Mouse (Mus musculus): ENCODE data around the gene Cnnm2.

Cnnm2 gene

DNA sequence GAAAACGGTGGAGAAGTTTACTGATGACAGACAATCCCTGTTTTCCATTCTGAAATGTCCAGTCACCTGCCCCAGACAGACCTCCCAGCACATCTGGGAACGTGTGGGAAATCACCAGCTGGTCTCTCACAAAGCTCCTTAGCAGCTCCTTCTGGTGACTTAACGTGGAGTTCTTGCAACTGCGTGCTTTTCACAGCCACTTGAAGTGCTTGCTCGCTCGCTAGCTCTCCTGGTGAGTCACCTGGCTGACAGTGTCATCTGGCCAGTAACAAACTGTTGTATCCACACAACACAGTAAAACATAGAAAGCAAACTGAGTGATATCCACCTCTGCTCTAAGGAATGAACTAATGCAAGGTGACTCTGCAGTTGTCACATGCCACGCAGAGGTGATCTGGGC, 125.4 kb downstream of the Cnnm2 start:
- no peak for DNase-seq (ENCODE audit: low spot score)

- DNase-seq (ENCODE audit: low spot score): no peak
Observed at GRCm38 (mm10) chr19:46887811-46888527, 126.6 kb downstream of the Cnnm2 start.

DNA sequence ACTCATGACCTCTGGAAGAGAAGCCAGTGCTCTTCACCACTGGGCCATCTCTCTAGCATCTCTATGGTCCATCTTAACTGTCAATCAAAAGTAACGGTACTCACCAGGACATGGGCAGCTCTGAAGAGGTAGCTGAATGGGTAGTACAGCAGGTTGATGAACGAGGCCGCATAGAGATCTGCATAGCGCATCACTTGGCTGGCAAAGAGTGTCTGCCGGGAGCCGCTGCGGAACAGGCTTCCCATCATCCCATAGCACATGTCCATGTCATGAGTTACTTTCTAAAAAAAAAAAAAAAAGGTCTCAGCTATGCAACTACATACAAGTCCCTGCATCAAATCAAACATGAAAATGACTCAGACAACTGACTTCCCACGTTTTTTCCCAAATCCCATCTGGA, 128.3 kb downstream of the Cnnm2 start:
- no peak for DNase-seq (ENCODE audit: low spot score)

- DNase-seq (ENCODE audit: low spot score): no peak
Observed at GRCm38 (mm10) chr19:46890657-46891056, 129.3 kb downstream of the Cnnm2 start.

DNA sequence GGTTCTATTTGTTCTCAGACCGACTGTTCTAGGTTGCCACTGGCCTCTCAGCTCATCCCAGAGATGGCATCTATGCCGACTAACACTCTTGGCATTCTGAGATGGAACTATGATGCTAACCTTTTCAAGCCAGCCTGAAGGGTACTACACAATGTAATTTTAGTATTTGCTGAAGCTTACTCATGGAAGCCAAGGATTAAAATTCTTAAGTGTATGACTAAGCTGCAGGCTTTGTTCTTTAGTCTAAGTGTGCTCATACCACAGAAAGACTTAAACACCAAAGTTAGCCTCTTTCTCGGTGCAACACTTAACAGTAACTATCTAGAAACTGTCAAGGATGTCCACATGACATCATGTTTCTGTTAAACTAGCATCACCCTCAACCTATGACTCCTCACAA, 131.5 kb downstream of the Cnnm2 start:
- no peak for DNase-seq (ENCODE audit: low spot score)

- DNase-seq (ENCODE audit: low spot score): no peak
Observed at GRCm38 (mm10) chr19:46893484-46893883, 132.1 kb downstream of the Cnnm2 start.

DNA sequence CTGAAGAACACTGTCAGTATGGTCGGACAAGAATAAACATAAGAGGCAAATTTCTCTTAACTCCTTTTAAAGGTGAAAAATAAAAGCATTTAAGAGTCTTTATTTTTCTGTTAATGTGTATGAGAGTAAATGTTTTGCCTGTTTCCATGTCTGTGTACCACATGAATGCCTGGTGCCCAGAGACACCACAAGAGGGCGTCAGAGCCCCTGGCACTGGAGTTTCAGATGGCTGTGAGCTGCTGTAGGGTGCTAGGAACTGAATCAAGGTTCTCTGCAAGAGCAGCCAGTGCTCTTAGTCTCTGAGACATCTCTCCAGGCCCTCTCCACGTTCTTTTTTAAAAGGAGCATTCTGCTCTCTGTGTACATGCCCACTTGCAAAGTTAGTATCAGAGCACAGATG, 135.7 kb downstream of the Cnnm2 start:
- DNase-seq (ENCODE audit: low spot score): no peak

DNA sequence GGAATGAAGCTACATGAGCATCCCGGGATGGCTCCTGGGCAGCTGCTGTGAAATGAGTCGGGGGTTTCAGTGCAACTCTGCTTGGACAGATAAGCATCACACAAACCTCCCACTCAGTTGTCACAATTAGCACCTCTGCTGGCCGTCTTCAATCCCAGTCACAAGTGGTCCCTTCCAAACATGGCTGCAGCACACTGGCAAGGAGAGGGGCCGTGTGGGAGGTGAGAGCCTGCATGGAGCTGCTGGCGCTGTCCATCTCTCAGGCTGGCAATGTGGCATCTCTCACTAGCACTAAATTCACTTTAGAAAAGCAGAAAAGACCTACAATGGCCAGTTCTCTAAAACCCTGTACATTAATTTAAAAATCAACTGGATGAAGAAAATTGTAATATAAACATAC, 136.8 kb downstream of the Cnnm2 start:
- DNase-seq (ENCODE audit: low spot score): no peak

- DNase-seq (ENCODE audit: low spot score): no peak
Observed at GRCm38 (mm10) chr19:46899306-46899705, 137.9 kb downstream of the Cnnm2 start.

DNA sequence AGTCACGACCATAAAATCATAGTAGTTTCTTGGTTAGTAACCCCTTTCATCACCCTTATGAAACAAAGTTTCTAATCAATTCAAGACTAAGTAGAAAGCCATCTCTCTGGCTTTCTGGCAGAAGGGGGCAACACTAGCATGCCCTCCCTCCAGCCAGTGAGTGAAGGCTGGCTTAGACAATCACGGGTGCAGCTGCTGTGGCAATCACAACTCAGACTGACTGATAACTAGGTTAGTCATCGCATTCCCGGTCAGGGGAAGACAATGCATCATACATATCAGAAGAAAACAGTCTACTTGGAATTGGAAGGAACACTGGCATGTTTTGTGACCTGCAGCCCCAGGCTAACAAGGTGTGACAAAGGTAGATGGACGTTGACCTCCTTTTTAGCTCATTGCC, 138.5 kb downstream of the Cnnm2 start:
- DNase-seq (ENCODE audit: low spot score): no peak

DNA sequence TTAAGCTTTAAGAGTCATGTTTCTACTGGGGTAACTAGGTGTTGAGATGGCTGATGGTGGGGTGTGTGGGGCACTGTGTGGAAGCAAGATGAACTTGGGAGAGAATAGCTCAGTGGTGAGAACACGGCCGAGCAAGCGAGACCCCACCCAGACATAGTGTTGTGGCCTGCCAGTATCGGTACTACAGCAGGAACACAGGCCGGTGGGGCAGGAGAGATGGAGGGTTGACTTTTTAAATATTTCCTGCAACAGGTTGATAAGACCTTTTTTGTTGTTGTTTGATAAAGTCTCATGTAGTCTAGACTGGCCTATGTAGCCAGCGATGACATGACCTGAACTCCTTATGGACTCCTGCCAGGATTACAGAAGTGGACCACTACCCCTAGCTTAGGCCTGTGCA, 139.4 kb downstream of the Cnnm2 start:
- no peak for DNase-seq (ENCODE audit: low spot score)

GRCm38 (mm10) chr19:46901323-46901722, 139.9 kb downstream of the Cnnm2 start:
- DNase-seq (ENCODE audit: low spot score): no peak

DNA sequence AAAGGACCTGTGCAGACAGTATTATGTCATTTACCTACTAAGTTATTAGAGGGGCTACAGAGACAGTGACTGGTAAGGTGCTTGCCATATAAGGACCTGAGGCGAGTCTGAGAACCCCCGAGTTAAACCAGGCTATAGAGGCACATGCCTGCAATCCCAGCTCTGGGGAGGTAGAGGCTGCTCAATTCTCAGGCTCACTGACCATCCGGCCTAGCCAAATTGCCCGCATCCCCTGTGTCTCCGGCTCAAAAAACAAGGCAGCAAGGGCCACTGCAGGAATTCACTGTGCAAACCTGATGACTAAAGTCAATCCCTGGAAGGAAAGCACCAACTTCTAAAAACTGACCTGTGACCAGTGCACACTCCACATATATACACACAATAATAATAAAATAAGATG, 142.0 kb downstream of the Cnnm2 start:
- no peak for DNase-seq (ENCODE audit: low spot score)

- no peak for DNase-seq (ENCODE audit: low spot score)
Observed at GRCm38 (mm10) chr19:46904907-46905306, 143.5 kb downstream of the Cnnm2 start.

DNA sequence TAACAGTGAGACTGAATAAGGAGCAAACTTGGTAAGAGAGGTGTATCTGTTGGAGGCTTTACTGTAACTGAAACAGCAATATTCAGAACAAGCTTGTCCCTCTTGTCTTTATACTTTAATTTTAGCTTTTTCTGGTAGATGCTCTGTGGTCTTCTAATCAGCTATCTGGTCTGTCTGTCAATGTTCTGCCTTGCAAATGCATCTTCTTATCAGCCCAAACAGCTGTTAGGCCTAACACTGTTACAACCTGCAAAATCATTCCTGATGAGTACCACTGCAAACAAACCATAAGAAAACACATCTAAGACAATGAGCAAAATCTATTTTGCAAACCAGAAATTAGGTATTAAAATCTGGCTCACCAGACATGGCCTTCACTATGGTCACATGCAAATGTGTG, 144.0 kb downstream of the Cnnm2 start:
- no peak for DNase-seq (ENCODE audit: low spot score)

DNA sequence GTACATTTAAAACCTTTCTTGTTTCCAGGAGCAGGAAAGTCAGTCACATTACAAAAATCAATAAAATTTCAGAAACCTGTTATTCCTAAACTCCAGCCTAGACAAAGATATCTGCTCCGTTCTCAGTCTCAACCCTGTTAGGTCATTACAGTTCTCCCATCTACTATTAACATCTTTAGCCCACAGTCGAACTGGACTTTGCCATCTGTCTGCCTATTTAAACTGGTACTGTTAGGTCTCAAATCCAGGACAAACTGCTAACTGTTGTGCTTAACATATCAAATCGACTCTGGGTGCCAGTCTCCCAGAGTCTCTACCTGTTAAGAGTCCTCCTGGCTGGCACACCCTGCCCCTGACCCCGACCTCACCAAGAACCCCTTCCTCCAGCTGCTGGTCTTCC, 144.6 kb downstream of the Cnnm2 start:
- no peak for DNase-seq (ENCODE audit: low spot score)

DNA sequence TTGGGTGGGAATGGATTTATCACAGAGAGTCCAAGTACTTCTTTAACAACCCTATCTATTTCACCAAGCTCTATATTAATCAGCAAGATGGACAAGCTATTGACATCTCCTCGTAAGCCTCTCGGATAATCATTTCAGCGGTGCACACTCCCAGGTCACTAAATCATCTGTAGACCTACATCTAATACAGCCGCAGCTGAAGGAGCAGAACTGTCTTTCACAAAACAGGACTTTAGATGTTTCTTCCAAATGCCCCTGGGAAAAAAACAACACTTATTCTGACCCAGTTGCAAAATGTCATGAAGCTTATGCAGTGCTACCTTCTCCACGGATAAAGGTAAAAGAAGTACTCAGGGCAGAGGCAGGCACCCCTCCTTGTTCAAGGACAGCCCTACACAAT, 146.8 kb downstream of the Cnnm2 start:
- DNase-seq (ENCODE audit: low spot score): no peak

- no peak for DNase-seq (ENCODE audit: low spot score)
Observed at GRCm38 (mm10) chr19:46908977-46909376, 147.6 kb downstream of the Cnnm2 start.

DNA sequence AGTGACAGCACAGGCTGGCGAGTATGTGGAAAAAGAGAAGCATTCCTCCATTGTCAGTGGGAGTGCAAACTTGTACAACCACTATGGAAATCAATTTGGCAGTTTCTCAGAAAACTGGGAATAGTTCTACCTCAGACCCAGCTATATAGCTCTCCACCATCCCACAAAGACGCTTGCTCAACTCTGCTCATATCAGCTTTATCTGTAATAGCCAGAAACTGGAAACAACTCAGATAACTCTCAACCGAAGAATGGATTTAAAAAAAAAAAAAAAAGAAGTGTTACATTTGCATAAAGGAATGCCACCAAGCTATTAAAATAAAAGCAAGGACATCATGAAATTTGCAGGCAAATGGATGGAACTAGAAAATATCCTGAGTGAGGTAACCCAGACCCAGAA, 150.1 kb downstream of the Cnnm2 start:
- DNase-seq (ENCODE audit: low spot score): no peak

GRCm38 (mm10) chr19:46913626-46914025, 152.2 kb downstream of the Cnnm2 start:
- DNase-seq (ENCODE audit: low spot score): no peak

DNA sequence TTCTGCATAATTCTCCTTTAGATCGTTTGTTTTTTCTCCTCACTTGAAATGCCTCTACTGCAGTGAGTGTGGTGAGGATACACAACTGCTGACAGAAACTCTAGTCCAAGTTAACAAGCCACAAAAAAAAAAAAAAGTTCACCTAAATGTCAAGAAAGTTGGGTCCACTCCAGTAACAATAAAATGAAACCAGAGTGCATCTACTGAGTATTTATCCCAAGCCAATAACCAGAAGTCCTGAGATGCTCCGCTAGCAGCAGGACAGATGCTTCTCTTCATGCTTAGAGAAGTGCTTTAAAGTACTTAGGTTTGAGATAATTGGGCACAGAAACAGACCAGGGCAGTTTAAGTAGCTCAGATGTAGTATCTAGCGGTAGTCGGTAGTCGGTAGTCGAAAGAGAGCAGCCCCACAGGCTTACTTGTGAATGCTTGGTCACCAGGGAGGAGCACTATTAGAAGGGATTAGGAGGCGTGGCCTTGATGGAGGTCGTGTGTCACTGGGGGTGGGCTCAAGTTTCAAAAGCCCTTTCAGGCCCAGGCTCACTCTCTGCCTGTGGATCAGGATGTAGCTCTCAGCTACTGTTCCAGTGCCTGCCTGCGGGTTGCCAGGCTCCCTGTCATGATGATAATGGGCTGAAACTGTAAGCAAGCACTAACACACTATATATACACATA, 154.1 kb downstream of the Cnnm2 start:
- DNase-seq (ENCODE audit: low spot score): no peak

GRCm38 (mm10) chr19:46920571-46920970, 159.2 kb downstream of the Cnnm2 start:
- no peak for DNase-seq (ENCODE audit: low spot score)

DNA sequence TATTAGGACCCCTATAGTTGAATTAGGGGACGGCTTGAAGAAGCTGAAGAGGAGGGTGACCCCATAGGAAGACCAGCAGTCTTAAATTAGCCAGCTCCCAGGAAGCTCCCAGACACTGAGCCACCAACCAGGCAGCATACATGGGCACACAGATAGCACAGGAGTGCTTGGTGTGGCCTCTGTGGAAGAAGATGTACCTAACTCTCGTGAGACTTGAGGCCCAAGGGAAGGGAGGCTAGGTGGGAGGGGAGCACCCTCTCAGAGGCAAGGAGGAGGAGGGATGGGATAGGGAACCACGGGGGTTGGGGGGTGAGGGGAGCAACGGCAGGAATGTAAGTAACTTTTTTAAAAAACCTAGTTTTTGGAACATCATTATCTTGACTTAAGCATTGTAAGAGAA, 165.0 kb downstream of the Cnnm2 start:
- DNase-seq (ENCODE audit: low spot score): no peak

DNA sequence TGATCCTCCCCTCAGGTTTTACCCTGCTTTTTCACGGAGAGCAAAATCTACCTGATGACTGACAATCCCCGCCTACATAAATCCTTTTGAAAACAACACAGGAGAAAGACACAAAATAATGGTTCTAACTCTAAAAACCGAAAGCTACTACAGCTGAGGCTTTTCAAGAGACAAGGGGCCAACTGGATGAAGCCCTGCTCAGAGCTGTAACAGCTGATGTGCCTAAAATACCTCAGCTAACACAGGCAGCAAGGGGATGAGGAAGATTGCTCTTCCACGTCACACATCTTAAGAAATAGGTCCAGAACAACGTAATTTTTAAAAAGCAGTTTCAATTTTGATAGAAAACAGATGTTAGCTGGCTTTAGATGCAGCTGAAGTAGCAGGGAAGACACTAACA, 165.6 kb downstream of the Cnnm2 start:
- no peak for DNase-seq (ENCODE audit: low spot score)
